Mouse (Mus musculus): Measurements from ENCODE around the gene Uchl1. TPM values are rescaled to one million over a fixed set of nuclear protein-coding genes. Genes with fewer than 3 reads are reported as not detected.

Gene Uchl1
- polyA plus RNA-seq, 1 experiment from 2014 or later = 2,007 TPM

GRCm38 (mm10) chr5:66699911-66700310 is 24.0 kb downstream of the Uchl1 start:
- 57% methylated on average over 6 of the region's 6 CpGs for WGBS

GRCm38 (mm10) chr5:66701951-66702350 is 26.1 kb downstream of the Uchl1 start:
- H3K36me3 ChIP-seq (ENCODE audit: control insufficient read depth, insufficient read depth, low read length) = no peaks in the 10 kb centered on the region
- WGBS = 82% methylated on average over 4 of the region's 4 CpGs
- H3K9me3 ChIP-seq (replicated peaks; ENCODE audit: control insufficient read depth, low read length, poor library complexity, severe bottlenecking) = no peaks in the 10 kb centered on the region
- H3K4me2 ChIP-seq (ENCODE audit: low read length) = no peak overlapping the region
- no peak overlapping the region for H3K4me3 ChIP-seq (ENCODE audit: low read depth, low read length)
- H3K27me3 ChIP-seq (ENCODE audit: control insufficient read depth, insufficient read depth, low read depth, low read length) = no peaks in the 10 kb centered on the region
- ATAC-seq = no peak
- H3K9ac ChIP-seq (ENCODE audit: low read depth, low read length) = no peak overlapping the region
- H3K4me1 ChIP-seq (ENCODE audit: control insufficient read depth, insufficient read depth, low read length) = no peaks in the 10 kb centered on the region
- H3K27ac ChIP-seq (ENCODE audit: low read length) = no peak overlapping the region

More at GRCm38 (mm10) chr5:66699911-66700310, 24.0 kb downstream of the Uchl1 start:
- H3K4me3 ChIP-seq (ENCODE audit: low read depth, low read length) = no peak overlapping the region
- no peaks in the 10 kb centered on the region for H3K36me3 ChIP-seq (ENCODE audit: control insufficient read depth, insufficient read depth, low read length)
- H3K27me3 ChIP-seq (ENCODE audit: control insufficient read depth, insufficient read depth, low read depth, low read length) = no peaks in the 10 kb centered on the region
- no peak overlapping the region for H3K27ac ChIP-seq (ENCODE audit: low read length)
- no peaks in the 10 kb centered on the region for H3K4me1 ChIP-seq (ENCODE audit: control insufficient read depth, insufficient read depth, low read length)
- H3K9me3 ChIP-seq (replicated peaks; ENCODE audit: control insufficient read depth, low read length, poor library complexity, severe bottlenecking) = no peaks in the 10 kb centered on the region
- no peak overlapping the region for H3K4me2 ChIP-seq (ENCODE audit: low read length)
- ATAC-seq = no peak
- no peak overlapping the region for H3K9ac ChIP-seq (ENCODE audit: low read depth, low read length)

- no peaks in the 10 kb centered on the region for H3K4me1 ChIP-seq (ENCODE audit: control insufficient read depth, insufficient read depth, low read length)
- no peak overlapping the region for H3K27ac ChIP-seq (ENCODE audit: low read length)
- H3K9ac ChIP-seq (ENCODE audit: low read depth, low read length) = no peak overlapping the region
- 43% methylated on average over 10 of the region's 10 CpGs for WGBS
- no peaks in the 10 kb centered on the region for H3K27me3 ChIP-seq (ENCODE audit: control insufficient read depth, insufficient read depth, low read depth, low read length)
- no peaks in the 10 kb centered on the region for H3K9me3 ChIP-seq (replicated peaks; ENCODE audit: control insufficient read depth, low read length, poor library complexity, severe bottlenecking)
- no peak for ATAC-seq
- no peak overlapping the region for H3K4me2 ChIP-seq (ENCODE audit: low read length)
- no peaks in the 10 kb centered on the region for H3K36me3 ChIP-seq (ENCODE audit: control insufficient read depth, insufficient read depth, low read length)
- H3K4me3 ChIP-seq (ENCODE audit: low read depth, low read length) = no peak overlapping the region
These were observed 27.6 kb downstream of the Uchl1 start for GRCm38 (mm10) chr5:66703317-66704004.

DNA sequence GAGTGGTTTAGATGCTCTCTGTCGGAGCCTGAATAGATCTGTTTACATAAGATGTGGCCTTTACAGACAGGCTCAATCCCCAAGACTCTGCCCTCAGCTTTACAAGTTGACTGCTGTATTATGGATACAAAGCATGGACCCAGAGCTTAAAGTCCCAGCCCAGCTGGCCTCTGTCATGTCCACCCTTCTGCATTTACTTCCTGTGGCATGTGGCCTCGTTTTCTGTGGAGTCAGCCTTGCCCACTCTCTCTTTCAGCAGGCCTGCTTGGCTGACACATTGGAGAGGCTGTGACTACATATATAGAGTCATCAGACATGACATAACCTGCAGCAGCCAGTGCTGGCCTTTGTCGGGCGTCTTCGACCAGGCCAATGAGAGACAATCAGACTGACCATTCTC is 32.0 kb downstream of the Uchl1 start:
- H3K4me1 ChIP-seq (ENCODE audit: control insufficient read depth, insufficient read depth, low read length) = no peaks in the 10 kb centered on the region
- H3K27ac ChIP-seq (ENCODE audit: low read length) = no peak overlapping the region
- ATAC-seq = no peak
- 74% methylated on average over 5 of the region's 5 CpGs for WGBS
- no peaks in the 10 kb centered on the region for H3K9me3 ChIP-seq (replicated peaks; ENCODE audit: control insufficient read depth, low read length, poor library complexity, severe bottlenecking)
- no peaks in the 10 kb centered on the region for H3K27me3 ChIP-seq (ENCODE audit: control insufficient read depth, insufficient read depth, low read depth, low read length)
- H3K4me3 ChIP-seq (ENCODE audit: low read depth, low read length) = no peak overlapping the region
- H3K36me3 ChIP-seq (ENCODE audit: control insufficient read depth, insufficient read depth, low read length) = no peaks in the 10 kb centered on the region
- no peak overlapping the region for H3K9ac ChIP-seq (ENCODE audit: low read depth, low read length)
- H3K4me2 ChIP-seq (ENCODE audit: low read length) = no peak overlapping the region

GRCm38 (mm10) chr5:66710445-66711019 is 34.6 kb downstream of the Uchl1 start:
- no peak overlapping the region for H3K27ac ChIP-seq (ENCODE audit: low read length)
- H3K4me1 ChIP-seq (ENCODE audit: control insufficient read depth, insufficient read depth, low read length) = no peaks in the 10 kb centered on the region
- peak; percentile 56; the same call in 1 of the 2 replicates for ATAC-seq
- H3K36me3 ChIP-seq (ENCODE audit: control insufficient read depth, insufficient read depth, low read length) = no peaks in the 10 kb centered on the region
- no peak overlapping the region for H3K9ac ChIP-seq (ENCODE audit: low read depth, low read length)
- H3K4me3 ChIP-seq (ENCODE audit: low read depth, low read length) = no peak overlapping the region
- 3% methylated on average over 4 of the region's 4 CpGs for WGBS
- no peaks in the 10 kb centered on the region for H3K27me3 ChIP-seq (ENCODE audit: control insufficient read depth, insufficient read depth, low read depth, low read length)
- no peak overlapping the region for H3K4me2 ChIP-seq (ENCODE audit: low read length)
- no peaks in the 10 kb centered on the region for H3K9me3 ChIP-seq (replicated peaks; ENCODE audit: control insufficient read depth, low read length, poor library complexity, severe bottlenecking)

GRCm38 (mm10) chr5:66712801-66713200 is 36.9 kb downstream of the Uchl1 start:
- ATAC-seq = no peak
- Histone ChIP-seq H3K9me3 (replicated peaks; ENCODE audit: control insufficient read depth, low read length, poor library complexity, severe bottlenecking) (no peaks in the 10 kb centered on the region), H3K4me2 (ENCODE audit: low read length) (no peak overlapping the region), H3K36me3 (ENCODE audit: control insufficient read depth, insufficient read depth, low read length) (no peaks in the 10 kb centered on the region), H3K27ac (ENCODE audit: low read length) (no peak overlapping the region), H3K4me1 (ENCODE audit: control insufficient read depth, insufficient read depth, low read length) (no peaks in the 10 kb centered on the region), H3K9ac (ENCODE audit: low read depth, low read length) (no peak overlapping the region), H3K27me3 (ENCODE audit: control insufficient read depth, insufficient read depth, low read depth, low read length) (no peaks in the 10 kb centered on the region), H3K4me3 (ENCODE audit: low read depth, low read length) (no peak overlapping the region)
- WGBS = 75% methylated on average over 6 of the region's 6 CpGs

DNA sequence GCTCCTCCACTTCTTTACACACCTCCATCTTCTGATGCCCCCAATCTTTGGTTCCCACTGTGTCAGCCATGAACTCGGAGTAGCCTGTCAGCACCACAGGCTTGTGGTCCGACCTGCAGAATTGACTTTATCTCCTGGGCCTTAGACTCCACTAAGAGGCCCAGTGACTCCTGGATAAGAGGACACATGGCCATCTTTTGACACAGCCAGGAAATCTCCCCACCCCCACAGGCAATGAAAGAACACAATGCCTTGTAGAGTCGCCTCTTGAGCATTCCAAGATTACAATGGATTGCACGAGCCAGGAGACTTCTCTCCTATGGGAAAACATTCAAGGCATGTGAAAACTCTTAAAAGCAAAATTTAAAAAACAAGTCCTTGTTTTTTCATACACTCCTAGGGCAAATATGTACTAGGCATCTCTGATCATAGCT is 39.6 kb downstream of the Uchl1 start:
- H3K4me2 ChIP-seq (ENCODE audit: low read length) = no peak overlapping the region
- H3K4me1 ChIP-seq (ENCODE audit: control insufficient read depth, insufficient read depth, low read length) = no peaks in the 10 kb centered on the region
- ATAC-seq = no peak
- H3K4me3 ChIP-seq (ENCODE audit: low read depth, low read length) = no peak overlapping the region
- WGBS = 58% methylated on average over 4 of the region's 4 CpGs
- no peak overlapping the region for H3K9ac ChIP-seq (ENCODE audit: low read depth, low read length)
- no peaks in the 10 kb centered on the region for H3K27me3 ChIP-seq (ENCODE audit: control insufficient read depth, insufficient read depth, low read depth, low read length)
- no peaks in the 10 kb centered on the region for H3K9me3 ChIP-seq (replicated peaks; ENCODE audit: control insufficient read depth, low read length, poor library complexity, severe bottlenecking)
- H3K27ac ChIP-seq (ENCODE audit: low read length) = no peak overlapping the region
- H3K36me3 ChIP-seq (ENCODE audit: control insufficient read depth, insufficient read depth, low read length) = no peaks in the 10 kb centered on the region

- ATAC-seq = no peak
- Histone ChIP-seq H3K27me3 (ENCODE audit: control insufficient read depth, insufficient read depth, low read depth, low read length) (no peaks in the 10 kb centered on the region), H3K4me1 (ENCODE audit: control insufficient read depth, insufficient read depth, low read length) (peaks cover 6% of the 10 kb centered on the region), H3K4me3 (ENCODE audit: low read depth, low read length) (no peak overlapping the region), H3K4me2 (ENCODE audit: low read length) (no peak overlapping the region), H3K9me3 (replicated peaks; ENCODE audit: control insufficient read depth, low read length, poor library complexity, severe bottlenecking) (no peaks in the 10 kb centered on the region), H3K9ac (ENCODE audit: low read depth, low read length) (no peak overlapping the region), H3K27ac (ENCODE audit: low read length) (no peak overlapping the region), H3K36me3 (ENCODE audit: control insufficient read depth, insufficient read depth, low read length) (no peaks in the 10 kb centered on the region)
- WGBS = 44% methylated on average over 4 of the region's 4 CpGs
These were observed 42.0 kb downstream of the Uchl1 start for GRCm38 (mm10) chr5:66717931-66718330.

- Histone ChIP-seq H3K9me3 (replicated peaks; ENCODE audit: control insufficient read depth, low read length, poor library complexity, severe bottlenecking) (no peaks in the 10 kb centered on the region), H3K27ac (ENCODE audit: low read length) (no peak overlapping the region), H3K36me3 (ENCODE audit: control insufficient read depth, insufficient read depth, low read length) (no peaks in the 10 kb centered on the region), H3K27me3 (ENCODE audit: control insufficient read depth, insufficient read depth, low read depth, low read length) (no peaks in the 10 kb centered on the region), H3K4me1 (ENCODE audit: control insufficient read depth, insufficient read depth, low read length) (peaks cover 10% of the 10 kb centered on the region), H3K4me2 (ENCODE audit: low read length) (no peak overlapping the region), H3K9ac (ENCODE audit: low read depth, low read length) (no peak overlapping the region), H3K4me3 (ENCODE audit: low read depth, low read length) (no peak overlapping the region)
- ATAC-seq = no peak
- WGBS = 21% methylated on average over 3 of the region's 3 CpGs
These were observed 42.5 kb downstream of the Uchl1 start for GRCm38 (mm10) chr5:66718413-66718812.
